Mouse (Mus musculus): Measurements from ENCODE around the gene Lrrc8b. TPM values are rescaled to one million over a fixed set of nuclear protein-coding genes. Genes with fewer than 3 reads are reported as not detected.
A peak's percentile ranks its signal among the peaks of the same experiment; 100 is the strongest.

Gene Lrrc8b
- polyA plus RNA-seq, 1 experiment from 2014 or later: 4.7 TPM

GRCm38 (mm10) chr5:105519096-105519975 is 103.8 kb downstream of the Lrrc8b start, which contains the start of gene Lrrc8c:
Gene Lrrc8c, plus strand, starts transcription at chr5:105519388.
- Histone ChIP-seq H3K27me3 (ENCODE audit: control insufficient read depth, insufficient read depth, low read length) (no peaks in the 10 kb centered on the region), H3K36me3 (ENCODE audit: control insufficient read depth, insufficient read depth, low read length) (no peaks in the 10 kb centered on the region), H3K27ac (replicated peaks) (peak within 1 kb of the TSS; percentile 73), H3K9me3 (ENCODE audit: control insufficient read depth, low read length) (no peaks in the 10 kb centered on the region), H3K4me2 (replicated peaks; ENCODE audit: low read depth) (peak within 1 kb of the TSS; percentile 91), H3K4me1 (replicated peaks; ENCODE audit: control insufficient read depth, insufficient read depth) (no peaks in the 10 kb centered on the region), H3K9ac (ENCODE audit: low read length) (peak within 1 kb of the TSS; percentile 76), H3K4me3 (ENCODE audit: low read depth, low read length) (peak within 1 kb of the TSS; percentile 67)
- DNase-seq (ENCODE audit: low spot score) (peak; percentile 83), ATAC-seq (ENCODE audit: low FRiP score, low TSS enrichment) (peak; percentile 96)
- peak; percentile 11 for TF ChIP-seq CTCF (IDR thresholded peaks at IDR 0.05; ENCODE audit: low read depth)
- TF ChIP-seq EP300 (optimal IDR thresholded peaks at IDR 0.05): no peak
- under 1% methylated on average over 75 of the region's 93 CpGs for WGBS

GRCm38 (mm10) chr5:105519976-105520300 is 104.4 kb downstream of the Lrrc8b start:
- no peak for ATAC-seq (ENCODE audit: low FRiP score, low TSS enrichment)

DNA sequence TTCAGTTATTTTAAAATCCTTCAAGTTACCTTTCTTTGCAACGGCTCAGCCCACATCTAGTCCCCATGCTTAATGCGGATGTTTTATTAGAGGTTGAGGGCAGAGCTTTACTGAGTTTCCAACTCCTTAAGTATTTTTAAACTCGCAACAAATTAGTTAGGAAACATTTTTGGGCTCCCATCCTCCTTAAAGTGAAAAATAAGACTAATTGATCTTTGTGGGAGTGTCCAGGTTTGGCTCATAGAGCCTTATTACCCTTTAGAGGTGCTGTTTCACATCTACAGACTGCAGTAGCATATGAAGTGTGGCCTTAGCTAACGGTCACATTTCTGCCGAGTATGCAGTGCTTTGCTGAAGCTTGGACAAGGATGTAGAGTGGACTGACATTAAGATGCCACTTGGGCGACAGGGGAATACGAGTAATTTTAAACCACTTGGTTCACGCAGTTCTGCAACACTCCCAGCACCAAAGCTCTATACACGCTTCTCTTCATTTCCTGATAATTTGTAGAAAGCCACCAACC is 104.9 kb downstream of the Lrrc8b start:
- H3K4me2 ChIP-seq (replicated peaks; ENCODE audit: low read depth): peak overlapping the region; percentile 91
- no peak for TF ChIP-seq CTCF (IDR thresholded peaks at IDR 0.05; ENCODE audit: low read depth)
- TF ChIP-seq EP300 (optimal IDR thresholded peaks at IDR 0.05): no peak

More at GRCm38 (mm10) chr5:105519976-105520300, 104.4 kb downstream of the Lrrc8b start:
- H3K4me2 ChIP-seq (replicated peaks; ENCODE audit: low read depth): peak overlapping the region; percentile 91
- WGBS: 12% methylated on average over 5 of the region's 5 CpGs
- H3K36me3 ChIP-seq (ENCODE audit: control insufficient read depth, insufficient read depth, low read length): no peaks in the 10 kb centered on the region
- no peak for DNase-seq (ENCODE audit: low spot score)
- no peaks in the 10 kb centered on the region for H3K27me3 ChIP-seq (ENCODE audit: control insufficient read depth, insufficient read depth, low read length)
- peak overlapping the region; percentile 76 for H3K9ac ChIP-seq (ENCODE audit: low read length)
- no peaks in the 10 kb centered on the region for H3K4me1 ChIP-seq (replicated peaks; ENCODE audit: control insufficient read depth, insufficient read depth)
- peak overlapping the region; percentile 67 for H3K4me3 ChIP-seq (ENCODE audit: low read depth, low read length)
- H3K27ac ChIP-seq (replicated peaks): no peak overlapping the region; the same call in 1 of the 2 replicates
- H3K9me3 ChIP-seq (ENCODE audit: control insufficient read depth, low read length): no peaks in the 10 kb centered on the region
- TF ChIP-seq CTCF (IDR thresholded peaks at IDR 0.05; ENCODE audit: low read depth): no peak
- TF ChIP-seq EP300 (optimal IDR thresholded peaks at IDR 0.05): no peak

DNA sequence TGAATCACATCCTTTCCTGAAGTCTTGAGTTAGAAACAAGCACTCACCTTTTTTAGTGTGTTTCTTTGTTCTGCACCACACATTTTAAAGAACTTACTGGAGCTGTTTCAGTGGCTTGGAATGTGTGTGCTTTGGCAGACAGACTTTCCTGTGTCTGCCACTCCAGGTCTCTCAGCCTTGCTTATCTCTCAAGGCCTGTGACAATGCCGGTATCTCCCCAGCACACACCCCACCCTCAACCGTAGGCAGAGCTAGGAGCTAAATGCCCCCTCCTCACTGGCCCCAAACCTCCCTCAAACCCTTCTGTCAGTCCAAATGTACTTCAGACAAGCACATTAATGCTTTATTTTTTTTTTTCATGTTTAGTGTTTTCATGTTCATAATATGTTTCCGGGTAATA is 107.9 kb downstream of the Lrrc8b start:
- Histone ChIP-seq H3K36me3 (ENCODE audit: control insufficient read depth, insufficient read depth, low read length) (no peaks in the 10 kb centered on the region), H3K27ac (replicated peaks) (no peak overlapping the region), H3K4me1 (replicated peaks; ENCODE audit: control insufficient read depth, insufficient read depth) (no peaks in the 10 kb centered on the region), H3K4me3 (ENCODE audit: low read depth, low read length) (no peak overlapping the region), H3K27me3 (ENCODE audit: control insufficient read depth, insufficient read depth, low read length) (no peaks in the 10 kb centered on the region), H3K4me2 (replicated peaks; ENCODE audit: low read depth) (no peak overlapping the region), H3K9me3 (ENCODE audit: control insufficient read depth, low read length) (no peaks in the 10 kb centered on the region), H3K9ac (ENCODE audit: low read length) (no peak overlapping the region)
- TF ChIP-seq CTCF (IDR thresholded peaks at IDR 0.05; ENCODE audit: low read depth): no peak
- TF ChIP-seq EP300 (optimal IDR thresholded peaks at IDR 0.05): no peak
- ATAC-seq (ENCODE audit: low FRiP score, low TSS enrichment) (no peak), DNase-seq (ENCODE audit: low spot score) (no peak)
- WGBS: 49% methylated on average over 3 of the region's 3 CpGs

More for the DNA sequence above, 104.9 kb downstream of the Lrrc8b start:
- ATAC-seq (ENCODE audit: low FRiP score, low TSS enrichment): no peak
- no peaks in the 10 kb centered on the region for H3K4me1 ChIP-seq (replicated peaks; ENCODE audit: control insufficient read depth, insufficient read depth)
- H3K9me3 ChIP-seq (ENCODE audit: control insufficient read depth, low read length): no peaks in the 10 kb centered on the region
- H3K4me3 ChIP-seq (ENCODE audit: low read depth, low read length): peak overlapping the region; percentile 67
- H3K27ac ChIP-seq (replicated peaks): no peak overlapping the region
- H3K36me3 ChIP-seq (ENCODE audit: control insufficient read depth, insufficient read depth, low read length): no peaks in the 10 kb centered on the region
- H3K27me3 ChIP-seq (ENCODE audit: control insufficient read depth, insufficient read depth, low read length): no peaks in the 10 kb centered on the region
- WGBS: 56% methylated on average over 9 of the region's 9 CpGs
- H3K9ac ChIP-seq (ENCODE audit: low read length): peak overlapping the region; percentile 76
- DNase-seq (ENCODE audit: low spot score): no peak

GRCm38 (mm10) chr5:105525004-105525403 is 109.4 kb downstream of the Lrrc8b start:
- ATAC-seq (ENCODE audit: low FRiP score, low TSS enrichment): no peak
- no peak for DNase-seq (ENCODE audit: low spot score)
- H3K27ac ChIP-seq (replicated peaks): no peak overlapping the region
- H3K36me3 ChIP-seq (ENCODE audit: control insufficient read depth, insufficient read depth, low read length): no peaks in the 10 kb centered on the region
- no peak overlapping the region for H3K9ac ChIP-seq (ENCODE audit: low read length)
- no peaks in the 10 kb centered on the region for H3K27me3 ChIP-seq (ENCODE audit: control insufficient read depth, insufficient read depth, low read length)
- WGBS: 90% methylated on average over 12 of the region's 12 CpGs
- H3K4me1 ChIP-seq (replicated peaks; ENCODE audit: control insufficient read depth, insufficient read depth): no peaks in the 10 kb centered on the region
- H3K4me2 ChIP-seq (replicated peaks; ENCODE audit: low read depth): no peak overlapping the region
- no peaks in the 10 kb centered on the region for H3K9me3 ChIP-seq (ENCODE audit: control insufficient read depth, low read length)
- H3K4me3 ChIP-seq (ENCODE audit: low read depth, low read length): no peak overlapping the region
- TF ChIP-seq CTCF (IDR thresholded peaks at IDR 0.05; ENCODE audit: low read depth) (no peak), EP300 (optimal IDR thresholded peaks at IDR 0.05) (no peak)

Data from stomach, postnatal 0 days (tissue).